Mouse (Mus musculus) forebrain, embryonic 16.5 days (tissue): ENCODE results near the gene Krt20. TPM values are rescaled to one million over a fixed set of nuclear protein-coding genes. Genes with fewer than 3 reads are reported as not detected.

ENCODE experiments used
- polyA plus RNA-seq: library from polyadenylated mRNA; unstranded; fragments of >200 nt; fragmentation: Nextera tagmentation; extraction: Ambion mirVana; gene quantifications from 2 replicates; pipeline ENCODE4 v1.2.1, GENCODE M21; 2015

Gene Krt20
- polyA plus RNA-seq, 1 experiment from 2014 or later, result not detected

Other genes starting within 250 kb of the Krt20 start
- 351 and 398 TPM in 2 replicates for gene Smarce1, start 207.1 kb downstream of the Krt20 start, polyA plus RNA-seq
- gene Krt222, start 194.1 kb downstream of the Krt20 start, polyA plus RNA-seq, result 2.6 and 3.9 TPM in 2 replicates
- gene Krt24, start 152.9 kb downstream of the Krt20 start, polyA plus RNA-seq, result 0.18 TPM in 1 of 2 replicates, not detected in the other
- not detected in 2 replicates for gene Krt25, start 115.2 kb downstream of the Krt20 start, polyA plus RNA-seq
- 0.08 TPM in 1 of 2 replicates, not detected in the other for gene Krt26, start 100.2 kb downstream of the Krt20 start, polyA plus RNA-seq
- gene Krt27, start 87.0 kb downstream of the Krt20 start, polyA plus RNA-seq, result not detected in 2 replicates
- not detected in 2 replicates for gene Krt28, start 63.2 kb downstream of the Krt20 start, polyA plus RNA-seq
- gene Krt10, start 48.8 kb downstream of the Krt20 start, polyA plus RNA-seq, result 24.1 and 25.3 TPM in 2 replicates
- 0.18 and 0.24 TPM in 2 replicates for gene Krt12, start 15.9 kb downstream of the Krt20 start, polyA plus RNA-seq
- gene Krt23, start 55.0 kb upstream of the Krt20 start, polyA plus RNA-seq, result 0.15 TPM in 1 of 2 replicates, not detected in the other
- gene Krt39, start 83.2 kb upstream of the Krt20 start, polyA plus RNA-seq, result not detected in 2 replicates
- gene Krt40, start 105.0 kb upstream of the Krt20 start, polyA plus RNA-seq, result not detected in 2 replicates
- gene Krtap3-3, start 112.7 kb upstream of the Krt20 start, polyA plus RNA-seq, result not detected in 2 replicates
- not detected in 2 replicates for gene Krtap3-2, start 118.7 kb upstream of the Krt20 start, polyA plus RNA-seq
- not detected in 2 replicates for gene Gm11939, start 121.3 kb upstream of the Krt20 start, polyA plus RNA-seq
- gene Krtap3-1, start 128.5 kb upstream of the Krt20 start, polyA plus RNA-seq, result not detected in 2 replicates
- not detected in 2 replicates for gene Krtap1-5, start 142.9 kb upstream of the Krt20 start, polyA plus RNA-seq
- not detected in 2 replicates for gene Krtap1-4, start 145.5 kb upstream of the Krt20 start, polyA plus RNA-seq
- not detected in 2 replicates for gene Krtap1-3, start 153.2 kb upstream of the Krt20 start, polyA plus RNA-seq
- gene Krtap9-3, start 160.0 kb upstream of the Krt20 start, polyA plus RNA-seq, result not detected in 2 replicates
- gene Gm11938, start 165.2 kb upstream of the Krt20 start, polyA plus RNA-seq, result not detected in 2 replicates
- gene Gm11937, start 172.0 kb upstream of the Krt20 start, polyA plus RNA-seq, result not detected in 2 replicates
- gene Krtap2-4, start 176.7 kb upstream of the Krt20 start, polyA plus RNA-seq, result not detected in 2 replicates
- not detected in 2 replicates for gene Gm11562, start 182.3 kb upstream of the Krt20 start, polyA plus RNA-seq
- not detected in 2 replicates for gene Krtap4-1, start 190.1 kb upstream of the Krt20 start, polyA plus RNA-seq
- gene Krtap4-2, start 196.9 kb upstream of the Krt20 start, polyA plus RNA-seq, result not detected in 2 replicates
- gene Krtap4-7, start 205.9 kb upstream of the Krt20 start, polyA plus RNA-seq, result not detected in 2 replicates
- not detected in 2 replicates for gene Gm11555, start 212.1 kb upstream of the Krt20 start, polyA plus RNA-seq
- not detected in 2 replicates for gene Gm11563, start 220.8 kb upstream of the Krt20 start, polyA plus RNA-seq
- not detected in 2 replicates for gene Krtap4-6, start 227.8 kb upstream of the Krt20 start, polyA plus RNA-seq